Mouse (Mus musculus) brown adipose tissue, adult 24 weeks (tissue): ENCODE measurements around the gene Ubap2l. TPM values are rescaled to one million over a fixed set of nuclear protein-coding genes. Genes with fewer than 3 reads are reported as not detected.
A peak's percentile ranks its signal among the peaks of the same experiment; 100 is the strongest.

Experiments
- H3K27ac ChIP-seq: fragments of 200-500 bp; replicated peaks from 2 replicates; pipeline ENCODE4 v1.5.1; 2012; ENCODE audit warnings: low read depth, mild to moderate bottlenecking, low read length
- H3K4me1 ChIP-seq: fragments of 200-500 bp; 2 replicates; pipeline ENCODE4 v1.6.1; 2012; ENCODE audit warnings: low read length, mixed read lengths; ENCODE audit not compliant: control insufficient read depth, insufficient read depth, insufficient read length
- H3K4me3 ChIP-seq: fragments of 200-500 bp; 2 replicates; pipeline ENCODE4 v1.5.1; 2012; ENCODE audit warnings: low read depth, mild to moderate bottlenecking, low read length, moderate library complexity; ENCODE audit not compliant: insufficient read depth
- polyA plus RNA-seq: library from polyadenylated mRNA; stranded (reverse); fragments of >200 nt; gene quantifications from 2 replicates; pipeline ENCODE4 v1.2.4, GENCODE M21; 2012; ENCODE audit not compliant: missing spikeins, insufficient read depth, insufficient read length

Ubap2l gene
- polyA plus RNA-seq: 43.1 and 61.4 TPM in 2 replicates

GRCm38 (mm10) chr3:90052351-90053241 is at the start of gene Ubap2l:
Gene Ubap2l, minus strand, starts transcription at chr3:90052628.
- Histone ChIP-seq H3K27ac (peak within 1 kb of the TSS; percentile 90), H3K4me3 (peak within 1 kb of the TSS; percentile 98), H3K4me1 (peaks cover 3% of the 10 kb centered on the region)

- Histone ChIP-seq H3K27ac (no peak overlapping the region), H3K4me1 (no peaks in the 10 kb centered on the region), H3K4me3 (no peak overlapping the region)
Observed at GRCm38 (mm10) chr3:90101673-90102072, 49.2 kb upstream of the Ubap2l start.

GRCm38 (mm10) chr3:90101010-90101409 is 48.6 kb upstream of the Ubap2l start:
- no peak overlapping the region for H3K27ac ChIP-seq
- no peaks in the 10 kb centered on the region for H3K4me1 ChIP-seq
- no peak overlapping the region for H3K4me3 ChIP-seq

GRCm38 (mm10) chr3:90097928-90098327 is 45.5 kb upstream of the Ubap2l start:
- Histone ChIP-seq H3K4me1 (no peaks in the 10 kb centered on the region), H3K4me3 (no peak overlapping the region), H3K27ac (no peak overlapping the region)

- no peak overlapping the region for H3K4me3 ChIP-seq
- H3K4me1 ChIP-seq: no peaks in the 10 kb centered on the region
- no peak overlapping the region for H3K27ac ChIP-seq
Observed at GRCm38 (mm10) chr3:90094453-90094852, 42.0 kb upstream of the Ubap2l start.

GRCm38 (mm10) chr3:90090892-90091291 is 38.5 kb upstream of the Ubap2l start:
- Histone ChIP-seq H3K4me1 (no peaks in the 10 kb centered on the region; the same call in 1 of the 2 replicates), H3K27ac (no peak overlapping the region), H3K4me3 (no peak overlapping the region)

- Histone ChIP-seq H3K27ac (no peak overlapping the region), H3K4me1 (peaks cover 15% of the 10 kb centered on the region), H3K4me3 (no peak overlapping the region)
Observed at GRCm38 (mm10) chr3:90088617-90089016, 36.2 kb upstream of the Ubap2l start.

GRCm38 (mm10) chr3:90086068-90086467 is 33.6 kb upstream of the Ubap2l start:
- H3K4me3 ChIP-seq: no peak overlapping the region
- peak overlapping the region; percentile 28 for H3K27ac ChIP-seq
- peaks cover 24% of the 10 kb centered on the region for H3K4me1 ChIP-seq

GRCm38 (mm10) chr3:90085281-90085680 is 32.9 kb upstream of the Ubap2l start:
- Histone ChIP-seq H3K4me1 (peaks cover 24% of the 10 kb centered on the region), H3K27ac (peak overlapping the region; percentile 46)

GRCm38 (mm10) chr3:90084790-90085189 is 32.4 kb upstream of the Ubap2l start:
- Histone ChIP-seq H3K27ac (peak overlapping the region; percentile 46), H3K4me1 (peaks cover 24% of the 10 kb centered on the region), H3K4me3 (peak overlapping the region; percentile 1; the same call in 1 of the 2 replicates)

More at GRCm38 (mm10) chr3:90085281-90085680, 32.9 kb upstream of the Ubap2l start:
- peak overlapping the region; percentile 1; the same call in 1 of the 2 replicates for H3K4me3 ChIP-seq

- peaks cover 25% of the 10 kb centered on the region for H3K4me1 ChIP-seq
- H3K27ac ChIP-seq: no peak overlapping the region
- no peak overlapping the region; the same call in 1 of the 2 replicates for H3K4me3 ChIP-seq
Observed at GRCm38 (mm10) chr3:90083698-90084324, 31.4 kb upstream of the Ubap2l start.

GRCm38 (mm10) chr3:90083034-90083433 is 30.6 kb upstream of the Ubap2l start:
- Histone ChIP-seq H3K4me1 (peaks cover 26% of the 10 kb centered on the region), H3K4me3 (peak overlapping the region; percentile 3; the same call in 1 of the 2 replicates), H3K27ac (peak overlapping the region; percentile 19; the same call in 1 of the 2 replicates)

- H3K27ac ChIP-seq: peak overlapping the region; percentile 81
- H3K4me3 ChIP-seq: peak overlapping the region; percentile 48
- H3K4me1 ChIP-seq: peaks cover 26% of the 10 kb centered on the region
Observed at GRCm38 (mm10) chr3:90081365-90082240, 29.2 kb upstream of the Ubap2l start.

- H3K4me1 ChIP-seq: peaks cover 26% of the 10 kb centered on the region
- peak overlapping the region; percentile 82 for H3K4me3 ChIP-seq
- H3K27ac ChIP-seq: peak overlapping the region; percentile 92
Observed at GRCm38 (mm10) chr3:90080498-90080863, 28.1 kb upstream of the Ubap2l start.
